Mouse (Mus musculus) limb, embryonic 14.5 days (tissue): Measurements from ENCODE around the gene Fam136a. TPM values are rescaled to one million over a fixed set of nuclear protein-coding genes. Genes with fewer than 3 reads are reported as not detected.
A peak's percentile ranks its signal among the peaks of the same experiment; 100 is the strongest.

Source experiments
- ATAC-seq: fragments of 200-750 bp; cut with Nextera tagmentation; 2 replicates; pipeline ENCODE4 v1.8.0; 2017; ENCODE audit warnings: low read depth, moderate number of reproducible peaks, moderate TSS enrichment; ENCODE audit not compliant: low FRiP score
- DNase-seq: peaks from one replicate; pipeline ENCODE4 v3.0.0-alpha.2; 2015; ENCODE audit warnings: low spot score
- H3K27ac ChIP-seq: fragments of 300-500 bp; sonication (generic); replicated peaks from 2 replicates; pipeline ENCODE4 v1.5.1; 2014; ENCODE audit warnings: low read depth, mild to moderate bottlenecking, low read length, moderate library complexity, mixed read lengths
- H3K27me3 ChIP-seq: fragments of 300-500 bp; sonication (generic); 2 replicates; pipeline ENCODE4 v1.6.1; 2014; ENCODE audit warnings: low read length, mixed read lengths; ENCODE audit not compliant: control insufficient read depth, insufficient read depth
- H3K36me3 ChIP-seq: fragments of 300-500 bp; sonication (generic); 2 replicates; pipeline ENCODE4 v1.6.1; 2014; ENCODE audit warnings: mild to moderate bottlenecking, low read length, moderate library complexity, mixed read lengths; ENCODE audit not compliant: control insufficient read depth, insufficient read depth
- H3K4me1 ChIP-seq: fragments of 300-500 bp; sonication (generic); 2 replicates; pipeline ENCODE4 v1.6.1; 2014; ENCODE audit warnings: antibody characterized with exemption, low read length, mixed read lengths; ENCODE audit not compliant: control insufficient read depth, insufficient read depth
- H3K4me2 ChIP-seq: fragments of 300-500 bp; sonication (generic); replicated peaks from 2 replicates; pipeline ENCODE4 v1.6.1; 2014; ENCODE audit warnings: low read depth, mild to moderate bottlenecking, low read length, moderate library complexity; ENCODE audit not compliant: severe bottlenecking
- H3K4me3 ChIP-seq: fragments of 300-500 bp; sonication (generic); replicated peaks from 2 replicates; pipeline ENCODE4 v1.5.1; 2014; ENCODE audit warnings: low read length
- H3K9ac ChIP-seq: fragments of 300-500 bp; sonication (generic); 2 replicates; pipeline ENCODE4 v1.6.1; 2014; ENCODE audit warnings: mild to moderate bottlenecking, low read depth, low read length, moderate library complexity; ENCODE audit not compliant: severe bottlenecking
- H3K9me3 ChIP-seq: fragments of 300-500 bp; sonication (generic); 2 replicates; pipeline ENCODE4 v1.6.1; 2016; ENCODE audit warnings: low read length; ENCODE audit not compliant: control insufficient read depth
- POLR2A ChIP-seq: fragments of 200-500 bp; IDR thresholded peaks from 2 replicates; pipeline ENCODE4 v1.8.0; 2012; ENCODE audit warnings: inconsistent platforms, mild to moderate bottlenecking, moderate library complexity, borderline replicate concordance; ENCODE audit not compliant: insufficient read depth, insufficient read length; ENCODE audit errors: extremely low read depth
- WGBS: fragments of 180-500 bp; shearing (Covaris S2); extraction: QIAGEN DNeasy Blood & Tissue Kit; methylation state at CpG from one replicate; pipeline ENCODE4 v1.1.7; 2014; 5-methylcytosine and 5-hydroxymethylcytosine counted together
- polyA plus RNA-seq, 2 experiments: library from polyadenylated mRNA; depleted of rRNA in 1 of 2; stranded (reverse) in 1 of 2; unstranded in 1 of 2; fragments of >200 nt; fragmentation: Nextera tagmentation in 1 of 2; extraction: Ambion mirVana in 1 of 2; gene quantifications; 2 replicates each; pipeline versions ENCODE4 v1.2.1 to v1.2.3; 2012 to 2014

Gene Fam136a
- polyA plus RNA-seq, 2 experiments = 51.0 to 109 TPM

- H3K9me3 ChIP-seq = no peaks in the 10 kb centered on the region
- peak; percentile 33 for DNase-seq
- peak overlapping the region; percentile 41 for H3K4me2 ChIP-seq
- H3K36me3 ChIP-seq = peaks cover 12% of the 10 kb centered on the region; the same call in 1 of the 2 replicates
- no peak for ATAC-seq
- no peak overlapping the region for H3K27ac ChIP-seq
- peaks cover 14% of the 10 kb centered on the region for H3K4me1 ChIP-seq
- no peaks in the 10 kb centered on the region for H3K27me3 ChIP-seq
- H3K4me3 ChIP-seq = peak overlapping the region; percentile 67
- no peak for TF ChIP-seq POLR2A
- WGBS = 37% methylated on average over 12 of the region's 12 CpGs
- 0 out of 2 replicates have a peak overlapping the region, but pooled peaks have one; percentile 18 for H3K9ac ChIP-seq
Measured at GRCm38 (mm10) chr6:86402681-86403607, 37.5 kb downstream of the Fam136a start.

GRCm38 (mm10) chr6:86403728-86404099 lies 38.3 kb downstream of the Fam136a start:
- H3K9me3 ChIP-seq = no peaks in the 10 kb centered on the region
- WGBS = under 1% methylated on average over 15 of the region's 15 CpGs
- H3K27me3 ChIP-seq = no peaks in the 10 kb centered on the region
- H3K9ac ChIP-seq = peak overlapping the region; percentile 98
- peaks cover 14% of the 10 kb centered on the region for H3K4me1 ChIP-seq
- peak overlapping the region; percentile 99 for H3K27ac ChIP-seq
- TF ChIP-seq POLR2A = no peak
- ATAC-seq = peak; percentile 82
- H3K4me3 ChIP-seq = peak overlapping the region; percentile 67
- peaks cover 12% of the 10 kb centered on the region; the same call in 1 of the 2 replicates for H3K36me3 ChIP-seq
- H3K4me2 ChIP-seq = peak overlapping the region; percentile 41
- peak; percentile 88 for DNase-seq

GRCm38 (mm10) chr6:86404100-86404861 lies 38.8 kb downstream of the Fam136a start, which contains the start of gene Tia1:
Gene Tia1 (plus strand): TSS chr6:86404219.
- Histone ChIP-seq H3K27ac (peak within 1 kb of the TSS; percentile 99), H3K9me3 (no peaks in the 10 kb centered on the region), H3K4me1 (peaks cover 14% of the 10 kb centered on the region), H3K36me3 (peaks cover 12% of the 10 kb centered on the region; the same call in 1 of the 2 replicates), H3K4me3 (peak within 1 kb of the TSS; percentile 67), H3K27me3 (no peaks in the 10 kb centered on the region), H3K9ac (peak within 1 kb of the TSS; percentile 98), H3K4me2 (peak within 1 kb of the TSS; percentile 59)
- TF ChIP-seq POLR2A = 0 out of 2 replicates have a peak, but pooled peaks have one; percentile 30
- ATAC-seq = peak; percentile 95
- peak; percentile 98 for DNase-seq
- WGBS = under 1% methylated on average over 61 of the region's 62 CpGs

- ATAC-seq (no peak), DNase-seq (no peak)
- Histone ChIP-seq H3K27ac (peak overlapping the region; percentile 99), H3K4me3 (peak overlapping the region; percentile 67), H3K4me1 (peaks cover 14% of the 10 kb centered on the region), H3K4me2 (peak overlapping the region; percentile 59), H3K9ac (peak overlapping the region; percentile 98), H3K27me3 (no peaks in the 10 kb centered on the region), H3K9me3 (no peaks in the 10 kb centered on the region), H3K36me3 (peaks cover 16% of the 10 kb centered on the region)
- WGBS = under 1% methylated on average over 11 of the region's 11 CpGs
- no peak for TF ChIP-seq POLR2A
Measured at GRCm38 (mm10) chr6:86404996-86405395, 39.5 kb downstream of the Fam136a start.

GRCm38 (mm10) chr6:86406306-86406705 lies 40.9 kb downstream of the Fam136a start:
- no peaks in the 10 kb centered on the region for H3K9me3 ChIP-seq
- no peaks in the 10 kb centered on the region for H3K27me3 ChIP-seq
- H3K4me2 ChIP-seq = peak overlapping the region; percentile 39
- H3K27ac ChIP-seq = no peak overlapping the region
- no peak overlapping the region for H3K9ac ChIP-seq
- peaks cover 11% of the 10 kb centered on the region for H3K4me1 ChIP-seq
- no peak for TF ChIP-seq POLR2A
- no peak for DNase-seq
- no peak overlapping the region for H3K4me3 ChIP-seq
- peaks cover 16% of the 10 kb centered on the region for H3K36me3 ChIP-seq
- ATAC-seq = no peak
